Mouse (Mus musculus) adrenal gland, adult 8-10 months (tissue): ENCODE results near the gene Popdc2. TPM values are rescaled to one million over a fixed set of nuclear protein-coding genes. Genes with fewer than 3 reads are reported as not detected.

ENCODE experiments used
- DNase-seq: peaks from one replicate; pipeline ENCODE4 v3.0.0; 2022
- total RNA-seq, 4 experiments: library from RNA; stranded (reverse); gene quantifications; 2 replicates each; pipeline ENCODE4 v1.2.4; 2022

Popdc2 gene
- total RNA-seq, 4 experiments from 2014 or later = 0.66 to 2.5 (median 0.94) TPM

- DNase-seq = no peak
These were observed 15.5 kb downstream of the Popdc2 start for GRCm38 (mm10) chr16:38377546-38377945.

GRCm38 (mm10) chr16:38378591-38378990 lies 16.6 kb downstream of the Popdc2 start:
- DNase-seq = no peak

- no peak for DNase-seq
These were observed 17.1 kb downstream of the Popdc2 start for GRCm38 (mm10) chr16:38379088-38379487.

GRCm38 (mm10) chr16:38379493-38379892 lies 17.5 kb downstream of the Popdc2 start:
- DNase-seq = no peak

GRCm38 (mm10) chr16:38379926-38380325 lies 17.9 kb downstream of the Popdc2 start:
- DNase-seq = no peak

GRCm38 (mm10) chr16:38383683-38384082 lies 21.7 kb downstream of the Popdc2 start:
- no peak for DNase-seq

- no peak for DNase-seq
These were observed 23.2 kb downstream of the Popdc2 start for GRCm38 (mm10) chr16:38385184-38385634.

- DNase-seq = no peak
These were observed 23.7 kb downstream of the Popdc2 start for GRCm38 (mm10) chr16:38385700-38386099.

GRCm38 (mm10) chr16:38387389-38387788 lies 25.4 kb downstream of the Popdc2 start:
- DNase-seq = no peak

- no peak for DNase-seq
These were observed 26.7 kb downstream of the Popdc2 start for GRCm38 (mm10) chr16:38388757-38389156.

GRCm38 (mm10) chr16:38389284-38389893 lies 27.4 kb downstream of the Popdc2 start:
- no peak for DNase-seq

GRCm38 (mm10) chr16:38390322-38390721 lies 28.3 kb downstream of the Popdc2 start:
- no peak for DNase-seq

GRCm38 (mm10) chr16:38392126-38392894 lies 30.3 kb downstream of the Popdc2 start:
- DNase-seq = no peak

GRCm38 (mm10) chr16:38394191-38394618 lies 32.2 kb downstream of the Popdc2 start:
- no peak for DNase-seq

- no peak for DNase-seq
These were observed 33.2 kb downstream of the Popdc2 start for GRCm38 (mm10) chr16:38395060-38395730.

- peak; percentile 94 for DNase-seq
These were observed 34.1 kb downstream of the Popdc2 start for GRCm38 (mm10) chr16:38396155-38396554.

- no peak for DNase-seq
These were observed 36.3 kb downstream of the Popdc2 start for GRCm38 (mm10) chr16:38398266-38398665.

GRCm38 (mm10) chr16:38399076-38399475 lies 37.1 kb downstream of the Popdc2 start:
- DNase-seq = no peak

GRCm38 (mm10) chr16:38399531-38400231 lies 37.7 kb downstream of the Popdc2 start:
- peak; percentile 74 for DNase-seq

- no peak for DNase-seq
These were observed 38.4 kb downstream of the Popdc2 start for GRCm38 (mm10) chr16:38400311-38400960.

GRCm38 (mm10) chr16:38401468-38401867 lies 39.5 kb downstream of the Popdc2 start:
- DNase-seq = no peak

GRCm38 (mm10) chr16:38403639-38404038 lies 41.6 kb downstream of the Popdc2 start:
- no peak for DNase-seq
